Mouse (Mus musculus): ENCODE measurements around the gene Adamts17. TPM values are rescaled to one million over a fixed set of nuclear protein-coding genes. Genes with fewer than 3 reads are reported as not detected.

The Adamts17 gene
- total RNA-seq, 2 experiments from 2014 or later, result 5.5 to 10.6 TPM

DNA sequence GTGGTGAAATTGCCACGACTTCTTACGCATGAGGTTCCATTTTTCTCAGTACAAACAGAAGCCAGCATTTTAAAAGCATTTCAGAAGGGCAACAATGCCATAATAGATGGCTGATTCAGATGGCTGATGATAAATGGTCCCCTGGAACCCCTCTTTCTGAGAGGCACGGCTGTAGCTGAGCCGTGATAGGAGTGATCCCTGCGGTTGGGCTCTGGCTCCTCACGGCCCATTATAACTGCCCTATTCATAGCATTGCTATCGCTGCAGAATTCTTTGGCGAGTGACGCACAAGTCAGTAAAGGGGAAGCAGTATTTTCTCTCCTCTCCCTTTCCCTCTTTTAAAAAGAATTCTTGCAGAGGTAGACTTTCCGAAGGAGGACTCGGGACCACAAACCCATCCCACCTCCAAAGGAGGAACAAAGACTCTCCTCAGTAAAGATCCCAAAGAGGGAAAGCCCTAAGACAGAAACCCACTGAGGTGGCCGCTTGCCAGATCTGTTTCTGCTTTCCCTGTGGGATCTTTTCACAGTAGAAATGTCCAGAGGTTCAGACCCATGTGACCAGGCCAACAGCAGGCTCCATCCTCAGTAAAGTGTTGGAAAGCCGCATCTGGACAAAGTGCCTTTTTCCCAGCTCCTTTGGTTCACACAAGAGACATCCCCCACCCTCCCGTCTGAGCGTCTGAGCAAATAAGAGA, 204.7 kb downstream of the Adamts17 start:
- intact Hi-C loops (cut with DNase I; ENCODE audit: low total_unique reads), result no loop called here
- peak; percentile 36 for DNase-seq

DNA sequence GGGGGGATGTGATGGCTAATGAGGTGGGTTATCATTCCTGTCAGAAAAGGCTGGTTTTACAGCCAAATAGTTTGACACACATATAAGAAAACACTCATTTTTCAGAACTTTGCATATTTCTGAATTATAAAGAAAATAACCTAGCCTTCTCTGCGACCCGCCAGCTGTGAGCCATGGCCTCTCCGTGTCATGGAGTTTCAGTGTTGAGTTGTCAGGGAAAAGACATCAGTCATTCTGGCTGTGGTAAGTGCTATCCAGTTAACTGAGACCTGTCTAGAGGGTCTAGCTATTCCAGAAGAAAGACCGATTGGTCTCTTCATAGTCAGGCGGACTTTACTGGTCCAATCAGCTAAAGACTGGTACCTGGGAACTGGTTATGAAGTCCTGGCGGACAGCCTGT, 205.7 kb downstream of the Adamts17 start:
- no peak for DNase-seq
- intact Hi-C loops (cut with DNase I; ENCODE audit: low total_unique reads), result no loop called here

DNA sequence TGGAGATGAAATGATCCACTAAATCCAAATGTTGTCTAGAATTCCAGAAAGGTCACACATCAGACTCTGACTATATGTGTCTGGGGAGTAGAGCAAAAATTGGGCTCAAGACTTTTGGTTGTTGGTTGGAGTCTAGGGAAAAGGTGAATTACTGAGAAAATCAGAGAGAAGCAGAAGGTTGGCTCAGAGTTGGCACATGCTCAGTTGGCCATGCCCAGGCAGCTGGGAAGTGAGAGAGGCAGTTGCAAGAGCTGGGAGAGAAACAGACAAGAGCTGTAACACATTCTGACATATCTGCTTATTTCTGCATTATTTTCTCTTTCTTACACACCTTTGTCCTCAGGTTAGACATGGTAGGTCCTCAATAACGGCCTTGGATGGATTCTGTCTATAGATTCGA, 209.7 kb downstream of the Adamts17 start:
- DNase-seq, result no peak

GRCm38 (mm10) chr7:67050424-67050823, 210.9 kb downstream of the Adamts17 start:
- DNase-seq, result no peak
- intact Hi-C loops (cut with DNase I; ENCODE audit: low total_unique reads), result no loop called here

More for the DNA sequence above, 209.7 kb downstream of the Adamts17 start:
- intact Hi-C loops (cut with DNase I; ENCODE audit: low total_unique reads), result no loop called here

GRCm38 (mm10) chr7:67051089-67051718, 211.7 kb downstream of the Adamts17 start:
- DNase-seq, result no peak
- intact Hi-C loops (cut with DNase I; ENCODE audit: low total_unique reads), result no loop called here

- no peak for DNase-seq
- intact Hi-C loops (cut with DNase I; ENCODE audit: low total_unique reads), result no loop called here
Observed at GRCm38 (mm10) chr7:67054876-67055275, 215.3 kb downstream of the Adamts17 start.

DNA sequence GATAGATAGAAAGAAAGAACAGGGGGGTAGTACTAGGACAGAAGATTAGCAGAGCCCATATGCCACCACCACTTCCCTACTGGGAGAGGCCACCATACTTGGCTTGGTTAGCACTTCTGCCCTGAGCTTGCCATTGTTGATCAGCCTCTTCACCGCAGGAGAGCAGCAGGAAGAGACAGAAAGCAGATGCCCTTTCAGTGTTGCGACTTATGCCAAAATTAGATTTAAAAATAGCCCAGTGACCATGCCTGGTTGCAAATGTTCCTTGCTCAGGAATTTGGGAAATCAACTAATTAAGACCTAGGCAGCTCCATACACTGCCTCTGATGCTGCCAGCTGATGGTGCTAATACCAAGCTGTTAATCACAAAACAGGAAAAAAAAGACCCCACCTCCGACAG, 216.0 kb downstream of the Adamts17 start:
- intact Hi-C loops (cut with DNase I; ENCODE audit: low total_unique reads), result no loop called here
- DNase-seq, result no peak

GRCm38 (mm10) chr7:67061756-67062155, 222.2 kb downstream of the Adamts17 start:
- peak; percentile 41 for DNase-seq
- intact Hi-C loops (cut with DNase I; ENCODE audit: low total_unique reads), result no loop called here

- intact Hi-C loops (cut with DNase I; ENCODE audit: low total_unique reads), result no loop called here
- no peak for DNase-seq
Observed at GRCm38 (mm10) chr7:67062571-67062970, 223.0 kb downstream of the Adamts17 start.

- peak; percentile 22 for DNase-seq
- intact Hi-C loops (cut with DNase I; ENCODE audit: low total_unique reads), result no loop called here
Observed at GRCm38 (mm10) chr7:67064627-67065305, 225.2 kb downstream of the Adamts17 start.

DNA sequence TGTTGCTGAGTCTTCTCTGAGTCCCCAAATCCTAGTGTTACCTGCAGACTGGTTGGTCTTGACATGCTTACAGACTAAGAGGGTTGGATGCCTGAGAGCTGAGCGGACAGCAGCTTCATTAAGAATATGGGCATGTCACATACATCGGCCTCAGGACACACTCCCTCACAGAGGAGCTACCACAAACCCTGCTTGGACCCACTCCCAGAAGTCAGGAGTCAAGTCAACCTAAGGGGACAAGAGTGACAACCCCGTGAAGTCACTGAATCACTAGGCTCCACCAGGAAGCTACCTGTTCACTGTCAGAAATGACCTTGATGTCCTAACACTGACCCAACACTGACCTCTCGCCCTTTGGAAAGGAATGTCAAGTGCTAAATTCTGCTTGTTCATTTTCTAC, 226.1 kb downstream of the Adamts17 start:
- intact Hi-C loops (cut with DNase I; ENCODE audit: low total_unique reads), result no loop called here
- DNase-seq, result no peak

DNA sequence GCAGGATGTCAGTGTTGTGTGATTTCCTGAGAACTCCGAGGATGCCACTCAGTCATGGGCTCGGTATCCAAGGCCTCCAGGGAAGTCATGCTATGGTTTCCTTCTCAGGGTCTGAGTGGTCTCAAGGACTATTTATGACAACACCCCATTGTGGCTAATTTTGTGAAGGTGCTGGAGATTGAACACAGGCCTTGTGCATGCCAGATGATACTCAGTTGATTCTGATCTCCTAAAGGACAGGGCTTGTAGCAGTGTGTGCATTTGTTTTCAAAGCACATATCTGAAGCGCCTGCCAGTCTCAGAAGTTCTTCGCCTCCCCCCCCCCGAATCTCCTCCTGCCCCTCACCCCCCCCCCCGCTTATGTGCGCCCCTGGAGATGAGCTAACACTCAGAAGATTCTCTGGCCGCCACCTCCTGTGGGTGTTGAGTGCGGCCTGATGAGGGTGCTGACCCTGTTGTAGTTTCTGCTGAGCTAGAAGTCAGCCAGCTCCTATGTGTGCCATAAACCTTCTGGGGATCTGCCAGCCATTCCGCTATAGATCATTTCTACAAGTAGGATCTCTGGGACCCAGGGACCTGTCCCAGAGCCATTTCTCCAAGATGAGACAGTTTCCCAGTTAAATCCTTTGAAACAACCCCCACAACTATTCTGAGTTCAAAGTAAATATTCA, 232.6 kb downstream of the Adamts17 start:
- no peak for DNase-seq
- intact Hi-C loops (cut with DNase I; ENCODE audit: low total_unique reads), result no loop called here

DNA sequence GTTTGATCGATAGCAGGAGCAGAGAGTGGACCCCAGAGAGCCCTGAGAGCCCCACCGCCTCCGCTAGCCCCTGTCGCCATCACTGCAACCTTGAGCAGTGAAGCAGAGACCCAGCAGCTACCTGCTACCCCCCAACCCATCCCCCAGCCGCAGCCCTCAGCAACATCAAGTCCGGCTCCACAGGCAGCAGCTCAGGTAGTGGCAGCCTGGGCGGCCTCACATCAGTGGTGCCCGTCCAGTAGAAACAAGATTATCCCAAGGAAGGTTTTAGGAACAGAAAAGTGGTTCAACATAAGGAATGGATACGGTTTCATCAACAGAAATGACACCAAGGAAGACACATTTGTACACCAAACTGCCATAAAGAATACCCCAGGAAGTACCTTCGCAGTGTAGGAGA, 243.2 kb downstream of the Adamts17 start:
- DNase-seq, result no peak
- intact Hi-C loops (cut with DNase I; ENCODE audit: low total_unique reads), result no loop called here

DNA sequence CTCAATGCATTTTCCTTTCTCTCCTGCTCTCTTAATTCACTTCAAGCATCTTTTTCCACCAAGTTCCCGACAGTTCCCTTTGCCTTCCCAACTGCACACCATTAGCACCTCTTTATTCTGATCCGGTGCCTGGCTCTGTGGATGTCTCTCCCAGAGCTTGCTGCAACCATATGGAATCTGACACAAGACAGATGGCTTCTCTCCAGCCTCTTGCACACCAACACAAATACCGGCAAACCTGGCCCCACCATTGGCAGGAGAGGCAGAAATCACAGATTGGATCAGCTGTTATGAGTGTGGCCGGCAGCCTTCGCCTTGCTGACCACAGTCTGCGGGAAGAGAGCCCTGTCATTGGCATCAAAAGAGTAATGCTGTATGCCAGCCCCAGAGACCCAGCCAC, 248.2 kb downstream of the Adamts17 start:
- intact Hi-C loops (cut with DNase I; ENCODE audit: low total_unique reads), result no loop called here
- no peak for DNase-seq

DNA sequence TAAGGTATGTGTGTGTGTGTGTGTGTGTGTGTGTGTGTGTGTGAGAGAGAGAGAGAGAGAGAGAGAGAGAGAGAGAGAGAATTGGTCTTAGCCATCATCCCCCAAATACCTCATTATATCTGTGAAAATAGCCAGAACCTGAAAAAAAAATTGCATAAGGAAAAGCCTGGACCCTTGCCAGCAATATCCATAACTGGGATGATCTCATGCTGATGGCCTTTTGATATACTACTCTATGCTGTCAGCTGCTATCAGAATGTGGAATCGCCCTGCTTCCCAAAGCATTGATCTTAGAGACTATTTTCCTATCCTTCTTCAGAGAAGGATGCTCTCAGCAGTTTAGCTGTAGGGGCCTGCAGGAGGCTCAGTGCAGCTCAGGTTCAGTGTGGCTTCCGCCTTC, 257.6 kb downstream of the Adamts17 start:
- intact Hi-C loops (cut with DNase I; ENCODE audit: low total_unique reads), result no loop called here
- DNase-seq, result no peak

DNA sequence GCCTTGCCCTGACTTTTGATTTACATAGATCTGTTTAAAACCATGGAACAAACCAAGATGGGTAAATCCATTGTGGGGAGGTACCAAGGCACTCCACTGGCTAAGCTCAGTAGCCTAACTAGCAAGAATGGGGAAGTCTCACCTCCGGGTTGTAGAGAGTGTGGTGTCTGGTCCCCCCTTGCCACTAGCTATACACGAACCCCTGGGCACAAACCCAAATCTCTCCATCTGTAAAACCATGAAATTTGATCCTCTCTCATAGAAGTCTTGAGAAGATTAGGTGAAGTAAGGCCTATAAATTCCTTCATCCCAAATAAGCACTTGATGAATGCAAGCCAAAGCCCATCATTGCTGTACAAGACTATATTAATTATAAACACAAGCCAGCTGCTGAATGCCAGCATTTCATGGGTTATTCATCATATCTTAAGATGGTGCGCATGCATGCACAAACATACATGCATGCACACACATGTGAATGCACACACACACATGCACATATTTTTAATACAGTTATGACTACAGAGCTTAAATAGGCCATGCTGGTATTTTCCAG, 262.0 kb downstream of the Adamts17 start:
- no peak for DNase-seq
- intact Hi-C loops (cut with DNase I; ENCODE audit: low total_unique reads), result no loop called here

DNA sequence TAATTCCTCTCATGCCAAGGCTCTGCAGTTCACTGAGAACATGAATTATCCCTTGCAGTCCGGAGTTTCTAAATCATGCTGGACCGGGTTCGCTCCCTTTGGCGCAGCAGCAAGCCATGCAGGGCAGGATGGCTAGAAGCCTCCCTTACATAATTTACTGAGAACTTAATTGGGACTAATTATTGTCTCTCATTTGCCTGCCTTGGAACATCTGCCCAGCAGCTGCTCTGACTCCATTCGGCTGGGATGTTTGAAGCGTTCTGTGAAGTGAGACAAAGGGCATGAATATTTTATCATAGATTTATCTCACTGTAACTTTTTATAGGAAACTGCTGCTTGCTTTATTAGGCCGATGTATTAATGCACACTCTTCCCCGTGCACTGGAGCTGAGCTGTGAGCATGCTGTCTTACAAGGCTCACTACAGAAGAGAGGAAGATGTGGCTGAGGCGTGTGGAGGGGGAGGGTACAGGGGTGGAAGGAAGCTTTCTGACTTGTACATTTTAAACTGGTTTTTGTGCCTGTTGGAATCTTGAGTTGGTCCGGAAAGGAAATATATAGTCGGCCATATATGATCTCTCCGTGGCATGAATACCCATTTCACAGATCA, 271.1 kb downstream of the Adamts17 start:
- intact Hi-C loops (cut with DNase I; ENCODE audit: low total_unique reads), result no loop called here
- DNase-seq, result no peak

GRCm38 (mm10) chr7:67112495-67113216, 273.1 kb downstream of the Adamts17 start:
- intact Hi-C loops (cut with DNase I; ENCODE audit: low total_unique reads), result no loop called here
- DNase-seq, result no peak

DNA sequence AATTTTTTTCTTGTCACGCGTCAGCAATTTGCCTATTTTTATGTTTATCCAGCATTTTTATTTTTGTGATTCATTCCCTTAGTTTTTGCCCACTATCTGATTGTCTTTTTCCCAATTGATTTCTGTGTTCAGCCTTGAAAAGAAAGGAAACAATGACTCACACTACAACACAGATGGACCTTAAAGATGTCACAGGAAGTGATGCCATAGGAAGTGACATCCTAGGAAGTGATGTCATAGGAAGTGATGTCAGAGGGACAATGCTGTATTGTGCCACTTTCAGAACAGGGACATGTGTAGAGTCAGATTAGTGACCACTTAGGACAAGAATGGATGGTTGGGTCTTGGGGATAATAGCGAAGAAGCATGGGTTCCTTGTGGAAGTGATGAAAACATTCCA, 274.5 kb downstream of the Adamts17 start:
- intact Hi-C loops (cut with DNase I; ENCODE audit: low total_unique reads), result no loop called here

More for the DNA sequence above, 274.5 kb downstream of the Adamts17 start:
- no peak for DNase-seq

All from gastrocnemius, postnatal 14 days (tissue).